Mouse (Mus musculus) G1E (cell line): Measurements from ENCODE around the gene Timm13.

Experiments
- CTCF ChIP-seq: IDR thresholded peaks from 2 replicates; pipeline ENCODE4 v1.5.1; 2012; ENCODE audit warnings: low read depth, low read length, inconsistent platforms, mixed read lengths
- GATA1 ChIP-seq: IDR thresholded peaks from 2 replicates; pipeline ENCODE4 v1.6.1; 2012; ENCODE audit warnings: borderline replicate concordance, low read length, inconsistent platforms, mixed read lengths
- GATA2 ChIP-seq: IDR thresholded peaks from 2 replicates; pipeline ENCODE4 v1.6.1; 2012; ENCODE audit warnings: low read depth, low read length, inconsistent platforms, borderline replicate concordance
- POLR2AphosphoS5 ChIP-seq: IDR thresholded peaks from 2 replicates; pipeline ENCODE4 v1.6.1; 2012; ENCODE audit warnings: low read depth, low read length, inconsistent platforms; ENCODE audit not compliant: insufficient replicate concordance
- TAL1 ChIP-seq: conservative IDR thresholded peaks from 2 replicates; pipeline ENCODE4 v1.6.1; 2012; ENCODE audit warnings: low read depth, low read length, inconsistent platforms, mixed read lengths

DNA sequence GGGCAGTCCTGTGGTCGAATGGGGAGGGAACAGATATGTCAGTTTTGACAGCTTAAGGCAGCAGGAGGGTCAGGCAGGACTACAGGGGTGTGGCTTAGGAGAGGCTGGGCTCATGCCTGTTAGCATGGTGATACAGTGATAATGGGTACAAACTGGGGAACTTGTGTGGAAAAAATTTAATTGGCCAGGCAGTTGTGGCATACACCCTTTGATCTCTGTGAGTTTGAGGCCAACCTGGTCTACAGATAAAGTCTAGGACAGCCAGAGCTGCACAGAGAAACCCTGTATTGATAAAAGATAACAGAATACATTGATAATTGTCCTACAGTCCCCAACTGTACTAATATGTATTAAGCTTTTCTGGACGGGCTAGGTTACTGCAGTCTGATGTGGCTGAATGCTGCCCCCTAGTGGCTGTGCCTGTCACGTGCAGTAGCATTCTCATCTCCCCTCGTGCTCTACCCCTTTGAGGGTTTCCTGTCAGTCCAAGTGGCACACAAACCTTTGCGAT, 20.6 kb downstream of the Timm13 start:
- TF ChIP-seq CTCF (peak; percentile 96), TAL1 (no peak), GATA1 (no peak), POLR2AphosphoS5 (no peak), GATA2 (no peak)
